Mouse (Mus musculus): ENCODE data around the gene Lefty1. TPM values are rescaled to one million over a fixed set of nuclear protein-coding genes. Genes with fewer than 3 reads are reported as not detected.
A peak's percentile ranks its signal among the peaks of the same experiment; 100 is the strongest.

Gene Lefty1
- total RNA-seq, 2 experiments from 2014 or later, result 11.4 to 12.9 TPM

GRCm38 (mm10) chr1:180945001-180945980 lies 10.5 kb downstream of the Lefty1 start:
- Histone ChIP-seq H3K27ac (peak overlapping the region; percentile 86), H3K4me3 (no peak overlapping the region)
- DNase-seq (ENCODE audit: low spot score in 2 of 2), result peak; percentile 44 to 55
- TF ChIP-seq CTCF (conservative IDR thresholded peaks at IDR 0.05), result no peak

- H3K27ac ChIP-seq, result peak overlapping the region; percentile 86
- no peak overlapping the region for H3K4me3 ChIP-seq
- no peak for TF ChIP-seq CTCF (conservative IDR thresholded peaks at IDR 0.05)
- no peak for DNase-seq (ENCODE audit: low spot score in 2 of 2)
Measured at GRCm38 (mm10) chr1:180946448-180946847, 11.6 kb downstream of the Lefty1 start.

GRCm38 (mm10) chr1:180952085-180952746 lies 17.4 kb downstream of the Lefty1 start:
- no peak for TF ChIP-seq CTCF (conservative IDR thresholded peaks at IDR 0.05)
- DNase-seq (ENCODE audit: low spot score in 2 of 2), result no peak
- no peak overlapping the region for H3K27ac ChIP-seq
- H3K4me3 ChIP-seq, result no peak overlapping the region

- no peak for TF ChIP-seq CTCF (conservative IDR thresholded peaks at IDR 0.05)
- H3K4me3 ChIP-seq, result no peak overlapping the region
- H3K27ac ChIP-seq, result no peak overlapping the region
- no peak for DNase-seq (ENCODE audit: low spot score in 2 of 2)
Measured at GRCm38 (mm10) chr1:180952808-180953207, 18.0 kb downstream of the Lefty1 start.

- no peak for TF ChIP-seq CTCF (conservative IDR thresholded peaks at IDR 0.05)
- H3K4me3 ChIP-seq, result no peak overlapping the region
- DNase-seq (ENCODE audit: low spot score in 2 of 2), result no peak
- no peak overlapping the region for H3K27ac ChIP-seq
Measured at GRCm38 (mm10) chr1:180956401-180956800, 21.6 kb downstream of the Lefty1 start.

- Histone ChIP-seq H3K4me3 (no peak overlapping the region), H3K27ac (no peak overlapping the region)
- no peak for TF ChIP-seq CTCF (conservative IDR thresholded peaks at IDR 0.05)
- no peak for DNase-seq (ENCODE audit: low spot score in 2 of 2)
Measured at GRCm38 (mm10) chr1:180956973-180957381, 22.2 kb downstream of the Lefty1 start.

- no peak overlapping the region for H3K4me3 ChIP-seq
- TF ChIP-seq CTCF (conservative IDR thresholded peaks at IDR 0.05), result no peak
- no peak for DNase-seq (ENCODE audit: low spot score in 2 of 2)
- no peak overlapping the region for H3K27ac ChIP-seq
Measured at GRCm38 (mm10) chr1:180957989-180958388, 23.2 kb downstream of the Lefty1 start.

- TF ChIP-seq CTCF (conservative IDR thresholded peaks at IDR 0.05), result no peak
- Histone ChIP-seq H3K27ac (no peak overlapping the region), H3K4me3 (no peak overlapping the region)
- DNase-seq (ENCODE audit: low spot score in 2 of 2), result no peak
Measured at GRCm38 (mm10) chr1:180958797-180959196, 24.0 kb downstream of the Lefty1 start.

- Histone ChIP-seq H3K4me3 (no peak overlapping the region), H3K27ac (no peak overlapping the region)
- no peak for TF ChIP-seq CTCF (conservative IDR thresholded peaks at IDR 0.05)
- DNase-seq (ENCODE audit: low spot score in 2 of 2), result no peak
Measured at GRCm38 (mm10) chr1:180965786-180966185, 31.0 kb downstream of the Lefty1 start.

GRCm38 (mm10) chr1:180966542-180966941 lies 31.7 kb downstream of the Lefty1 start:
- no peak for TF ChIP-seq CTCF (conservative IDR thresholded peaks at IDR 0.05)
- H3K27ac ChIP-seq, result 0 out of 2 replicates have a peak overlapping the region, but pooled peaks have one; percentile 7
- DNase-seq (ENCODE audit: low spot score in 2 of 2), result no peak

GRCm38 (mm10) chr1:180967261-180967660 lies 32.4 kb downstream of the Lefty1 start:
- 0 out of 2 replicates have a peak overlapping the region, but pooled peaks have one; percentile 7 for H3K27ac ChIP-seq
- H3K4me3 ChIP-seq, result no peak overlapping the region
- no peak for DNase-seq (ENCODE audit: low spot score in 2 of 2)
- no peak for TF ChIP-seq CTCF (conservative IDR thresholded peaks at IDR 0.05)

More at GRCm38 (mm10) chr1:180966542-180966941, 31.7 kb downstream of the Lefty1 start:
- no peak overlapping the region for H3K4me3 ChIP-seq

GRCm38 (mm10) chr1:180972941-180973340 lies 38.1 kb downstream of the Lefty1 start:
- DNase-seq (ENCODE audit: low spot score in 2 of 2), result peak in 1 of 2 experiments; percentile 39
- Histone ChIP-seq H3K4me3 (no peak overlapping the region), H3K27ac (peak overlapping the region; percentile 85)
- no peak for TF ChIP-seq CTCF (conservative IDR thresholded peaks at IDR 0.05)

GRCm38 (mm10) chr1:180974126-180974746 lies 39.4 kb downstream of the Lefty1 start:
- Histone ChIP-seq H3K4me3 (no peak overlapping the region), H3K27ac (peak overlapping the region; percentile 85)
- DNase-seq (ENCODE audit: low spot score in 2 of 2), result peak; percentile 46 to 58
- TF ChIP-seq CTCF (conservative IDR thresholded peaks at IDR 0.05), result peak; percentile 90
